Mouse (Mus musculus) myocyte (in vitro differentiated cells): ENCODE results near the gene Gm10974. TPM values are rescaled to one million over a fixed set of nuclear protein-coding genes. Genes with fewer than 3 reads are reported as not detected.

Experiments used
- H3K27me3 ChIP-seq: one replicate; pipeline ENCODE4 v1.6.1; 2011; ENCODE audit not compliant: control insufficient read depth, insufficient read depth, insufficient read length
- H3K36me3 ChIP-seq: one replicate; pipeline ENCODE4 v1.6.1; 2011; ENCODE audit not compliant: control insufficient read depth, insufficient read depth
- H3K4me2 ChIP-seq: one replicate; pipeline ENCODE4 v1.6.1; 2011; ENCODE audit warnings: low read depth, control low read depth
- H3K4me3 ChIP-seq: one replicate; pipeline ENCODE4 v1.5.1; 2011; ENCODE audit warnings: mild to moderate bottlenecking, control low read depth, moderate library complexity
- H3K79me2 ChIP-seq: one replicate; pipeline ENCODE4 v1.6.1; 2011; ENCODE audit not compliant: control insufficient read depth, insufficient read depth
- H3ac ChIP-seq: one replicate; pipeline ENCODE4 v1.6.1; 2011; ENCODE audit not compliant: control insufficient read depth, insufficient read length
- CEBPB ChIP-seq: IDR thresholded peaks from 2 replicates; pipeline ENCODE4 v1.6.1; 2011; ENCODE audit warnings: mild to moderate bottlenecking, moderate library complexity; ENCODE audit not compliant: poor library complexity, insufficient read depth, severe bottlenecking
- E2F4 ChIP-seq: IDR thresholded peaks from one replicate; pipeline ENCODE4 v1.6.1; 2011; ENCODE audit warnings: mild to moderate bottlenecking, control low read depth, moderate library complexity; ENCODE audit not compliant: insufficient read depth
- MAX ChIP-seq: IDR thresholded peaks from one replicate; pipeline ENCODE4 v1.6.1; 2011; ENCODE audit warnings: low read depth, mild to moderate bottlenecking, control low read depth
- MYOD1 ChIP-seq, 3 experiments: IDR thresholded peaks; one replicate each; pipeline ENCODE4 v1.6.1; 2011; ENCODE audit warnings: control low read depth in 2 of 3, low read depth in 2 of 3, mild to moderate bottlenecking in 2 of 3, moderate library complexity in 1 of 3; ENCODE audit not compliant: insufficient read length in 2 of 3, control insufficient read depth in 1 of 3
- MYOG ChIP-seq, 3 experiments: IDR thresholded peaks; one replicate each; pipeline ENCODE4 v1.6.1; 2011; ENCODE audit warnings: control low read depth in 2 of 3, low read depth in 2 of 3, mild to moderate bottlenecking in 2 of 3; ENCODE audit not compliant: insufficient read length in 2 of 3, control insufficient read depth in 1 of 3, insufficient read depth in 1 of 3
- POLR2A ChIP-seq: IDR thresholded peaks from one replicate; pipeline ENCODE4 v1.6.1; 2011; ENCODE audit warnings: low read depth, mild to moderate bottlenecking, control low read depth, moderate library complexity; ENCODE audit not compliant: insufficient read length
- POLR2AphosphoS2 ChIP-seq: IDR thresholded peaks from one replicate; pipeline ENCODE4 v1.6.1; 2011; ENCODE audit warnings: low read depth, control low read depth; ENCODE audit not compliant: insufficient read length
- REST ChIP-seq: IDR thresholded peaks from one replicate; pipeline ENCODE4 v1.6.1; 2011; ENCODE audit warnings: mild to moderate bottlenecking, control low read depth, moderate library complexity; ENCODE audit not compliant: insufficient read depth, insufficient read length
- SRF ChIP-seq: IDR thresholded peaks from one replicate; pipeline ENCODE4 v1.6.1; 2011; ENCODE audit warnings: low read depth; ENCODE audit not compliant: control insufficient read depth, insufficient read length
- TCF12 ChIP-seq: IDR thresholded peaks from one replicate; pipeline ENCODE4 v1.6.1; 2011; ENCODE audit warnings: mild to moderate bottlenecking, control low read depth; ENCODE audit not compliant: poor library complexity, insufficient read depth, severe bottlenecking
- TCF3 ChIP-seq: IDR thresholded peaks from one replicate; pipeline ENCODE4 v1.6.1; 2011; ENCODE audit warnings: low read depth, control low read depth; ENCODE audit not compliant: insufficient read length
- USF1 ChIP-seq: IDR thresholded peaks from one replicate; pipeline ENCODE4 v1.6.1; 2011; ENCODE audit warnings: low read depth, mild to moderate bottlenecking, control low read depth, moderate library complexity
- polyA plus RNA-seq: library from polyadenylated mRNA; unstranded; fragments of >200 nt; fragmentation: generic; extraction: Trizol; gene quantifications from one replicate; pipeline ENCODE4 v1.2.1, GENCODE M21; 2012; ENCODE audit warnings: missing spikeins

The Gm10974 gene
- polyA plus RNA-seq, 1 experiment, result not detected

DNA sequence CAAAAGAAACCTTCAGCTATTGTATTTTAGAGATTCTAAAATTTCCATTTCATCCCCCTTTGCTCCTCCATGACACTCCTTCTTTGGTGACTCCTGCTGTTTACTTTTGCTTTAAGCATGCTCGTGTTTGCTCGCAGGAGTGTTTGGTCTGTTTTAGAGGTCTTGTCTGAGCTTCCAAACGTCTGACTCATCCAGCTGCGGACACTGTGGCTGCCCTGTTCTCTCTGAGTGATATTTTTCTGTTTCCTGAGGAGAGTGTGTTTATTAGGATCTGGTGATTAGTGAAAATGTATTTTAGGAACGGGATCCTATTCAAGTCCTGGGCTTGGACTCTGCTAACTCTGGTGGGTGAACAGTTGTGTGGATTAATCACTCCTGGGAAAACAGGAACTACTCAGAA lies 26.1 kb upstream of the Gm10974 start:
- no peaks in the 10 kb centered on the region for H3K36me3 ChIP-seq
- H3ac ChIP-seq, result no peak overlapping the region
- no peaks in the 10 kb centered on the region for H3K27me3 ChIP-seq
- peak overlapping the region; percentile 68 for H3K4me2 ChIP-seq
- no peak for TF ChIP-seq REST
- peak in 1 of 3 experiments; percentile 1 for TF ChIP-seq MYOD1 (IDR thresholded peaks at IDR 0.05; ENCODE audit: control insufficient read depth in 1 of 3, insufficient read length in 2 of 3, low read depth in 2 of 3)
- no peak for TF ChIP-seq E2F4
- no peak for TF ChIP-seq SRF
- H3K4me3 ChIP-seq, result no peak overlapping the region
- peaks cover 5% of the 10 kb centered on the region for H3K79me2 ChIP-seq

DNA sequence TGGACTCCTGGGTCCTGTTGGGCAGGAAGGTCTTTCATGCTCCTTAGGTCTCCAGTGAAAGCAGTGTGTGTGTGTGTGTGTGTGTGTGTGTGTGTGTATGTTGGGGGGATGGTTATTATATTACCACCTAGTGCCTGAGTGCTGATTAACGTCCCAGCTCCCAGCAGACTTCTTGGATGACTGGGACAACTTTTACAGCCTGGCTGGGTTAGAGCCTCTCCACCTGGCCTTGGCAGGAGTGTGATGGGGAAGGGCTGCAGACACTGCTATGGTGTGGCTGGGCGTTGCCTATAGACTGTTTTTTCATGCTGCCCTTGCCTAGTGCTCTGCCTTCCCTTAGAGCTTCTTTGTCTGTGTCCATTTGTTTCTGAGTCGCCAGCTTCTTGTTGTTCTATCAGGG lies 25.7 kb upstream of the Gm10974 start:
- Histone ChIP-seq H3K4me2 (peak overlapping the region; percentile 68), H3K27me3 (no peaks in the 10 kb centered on the region), H3ac (no peak overlapping the region), H3K4me3 (no peak overlapping the region), H3K79me2 (peaks cover 8% of the 10 kb centered on the region), H3K36me3 (no peaks in the 10 kb centered on the region)
- TF ChIP-seq E2F4 (no peak), MYOD1 (IDR thresholded peaks at IDR 0.05; ENCODE audit: control insufficient read depth in 1 of 3, insufficient read length in 2 of 3, low read depth in 2 of 3) (peak in 2 of 3 experiments; percentile 24 to 53)

DNA sequence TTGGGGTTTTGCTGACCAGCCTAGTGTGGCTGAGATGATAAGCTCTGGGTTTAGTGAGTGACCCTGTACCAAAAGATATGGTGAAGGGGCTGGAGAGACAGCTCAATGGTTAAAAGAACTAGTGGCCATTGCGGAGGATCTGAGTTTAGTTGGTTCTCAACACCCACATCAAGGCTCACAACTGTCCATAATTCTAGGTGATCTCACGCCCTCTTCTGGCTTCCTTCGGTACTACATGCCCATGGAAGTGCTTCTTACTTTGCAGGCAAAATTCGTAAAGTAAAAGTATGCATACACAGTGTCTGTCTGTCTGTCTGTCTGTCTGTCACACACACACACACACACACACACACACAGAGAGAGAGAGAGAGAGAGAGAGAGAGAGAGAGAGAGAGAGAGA lies 23.4 kb upstream of the Gm10974 start:
- H3K27me3 ChIP-seq, result no peaks in the 10 kb centered on the region
- no peak overlapping the region for H3K4me3 ChIP-seq
- peak overlapping the region; percentile 79 for H3K4me2 ChIP-seq
- no peak for TF ChIP-seq CEBPB
- no peak for TF ChIP-seq MYOD1 (IDR thresholded peaks at IDR 0.05; ENCODE audit: control insufficient read depth in 1 of 3, insufficient read length in 2 of 3, low read depth in 2 of 3)
- TF ChIP-seq SRF, result no peak
- no peak for TF ChIP-seq USF1
- no peak for TF ChIP-seq E2F4
- TF ChIP-seq TCF12, result no peak
- TF ChIP-seq POLR2A, result no peak
- TF ChIP-seq MYOG (IDR thresholded peaks at IDR 0.05; ENCODE audit: control insufficient read depth in 1 of 3, insufficient read depth in 1 of 3, insufficient read length in 2 of 3, low read depth in 2 of 3), result no peak
- TF ChIP-seq MAX, result no peak
- no peak for TF ChIP-seq TCF3
- TF ChIP-seq REST, result no peak
- no peak for TF ChIP-seq POLR2AphosphoS2
- H3K36me3 ChIP-seq, result no peaks in the 10 kb centered on the region
- H3K79me2 ChIP-seq, result peaks cover 25% of the 10 kb centered on the region
- H3ac ChIP-seq, result no peak overlapping the region

DNA sequence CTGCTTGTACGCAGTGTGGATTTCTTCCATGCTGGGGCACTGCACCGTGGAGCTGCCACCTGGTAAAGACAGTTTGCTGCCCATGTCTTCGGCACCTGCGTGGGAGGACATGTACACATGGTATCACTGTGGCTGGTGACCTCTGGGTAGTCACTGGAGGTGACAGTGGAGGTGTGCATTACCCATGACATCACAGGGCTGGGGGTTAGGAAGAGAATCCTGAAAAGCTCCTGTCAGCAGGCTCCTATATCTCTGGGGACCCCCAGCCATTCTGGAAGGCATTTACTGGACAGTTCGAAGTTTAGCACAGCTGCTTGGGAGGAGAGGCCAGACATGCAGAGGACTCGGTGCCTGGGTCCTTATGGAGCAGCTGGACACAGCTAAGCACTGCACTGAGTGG lies 22.9 kb upstream of the Gm10974 start:
- Histone ChIP-seq H3K79me2 (peaks cover 30% of the 10 kb centered on the region), H3K4me3 (no peak overlapping the region), H3K36me3 (no peaks in the 10 kb centered on the region), H3ac (no peak overlapping the region), H3K4me2 (peak overlapping the region; percentile 79), H3K27me3 (no peaks in the 10 kb centered on the region)
- no peak for TF ChIP-seq USF1
- TF ChIP-seq POLR2A, result no peak

DNA sequence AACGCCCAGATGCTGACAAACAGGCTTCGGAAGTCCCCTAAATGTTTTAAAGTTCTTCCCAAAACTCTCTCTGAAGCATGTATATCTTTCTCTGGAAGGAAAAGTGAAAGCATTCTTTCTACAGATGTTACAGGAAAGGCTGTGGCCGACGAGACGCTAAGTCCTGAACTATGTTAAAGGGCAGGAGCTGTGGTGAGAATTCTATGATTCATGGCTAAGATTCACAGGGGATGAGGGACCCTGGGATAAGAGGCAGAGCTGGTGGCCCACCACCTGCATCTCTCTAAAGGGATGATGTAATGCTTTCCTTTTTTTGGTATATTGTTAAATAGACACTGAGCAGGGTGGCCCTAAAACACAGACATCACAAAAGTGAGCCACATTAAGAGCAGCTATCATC lies 22.4 kb upstream of the Gm10974 start:
- Histone ChIP-seq H3K27me3 (no peaks in the 10 kb centered on the region), H3K4me2 (peak overlapping the region; percentile 79), H3K79me2 (peaks cover 32% of the 10 kb centered on the region), H3K4me3 (no peak overlapping the region), H3ac (no peak overlapping the region), H3K36me3 (no peaks in the 10 kb centered on the region)
- no peak for TF ChIP-seq REST
- no peak for TF ChIP-seq POLR2A
- TF ChIP-seq SRF, result no peak
- no peak for TF ChIP-seq POLR2AphosphoS2
- TF ChIP-seq USF1, result no peak
- TF ChIP-seq CEBPB, result no peak
- no peak for TF ChIP-seq MYOD1 (IDR thresholded peaks at IDR 0.05; ENCODE audit: control insufficient read depth in 1 of 3, insufficient read length in 2 of 3, low read depth in 2 of 3)
- no peak for TF ChIP-seq E2F4
- no peak for TF ChIP-seq MYOG (IDR thresholded peaks at IDR 0.05; ENCODE audit: control insufficient read depth in 1 of 3, insufficient read depth in 1 of 3, insufficient read length in 2 of 3, low read depth in 2 of 3)
- TF ChIP-seq TCF3, result no peak
- no peak for TF ChIP-seq TCF12
